Mouse (Mus musculus) CH12.LX (cell line): ENCODE measurements around the gene Gm9970.

Source experiments
- CHD1 ChIP-seq: IDR thresholded peaks from 2 replicates; pipeline ENCODE4 v1.6.1; 2012; ENCODE audit warnings: low read depth, low read length, improper control_type of control experiment, inconsistent platforms
- CTCF ChIP-seq, 2 experiments: IDR thresholded peaks in 1 of 2; conservative IDR thresholded peaks in 1 of 2; 2 replicates each; pipeline ENCODE4 v1.5.1; 2011 to 2012; ENCODE audit warnings: low read depth in 2 of 2, low read length in 2 of 2, improper control_type of control experiment in 1 of 2, inconsistent platforms in 1 of 2, mild to moderate bottlenecking in 1 of 2, moderate library complexity in 1 of 2
- EP300 ChIP-seq: IDR thresholded peaks from 2 replicates; pipeline ENCODE4 v1.6.1; 2011; ENCODE audit warnings: low read length, improper control_type of control experiment
- GABPA ChIP-seq: IDR thresholded peaks from 2 replicates; pipeline ENCODE4 v1.6.1; 2012; ENCODE audit warnings: low read depth, low read length, improper control_type of control experiment, inconsistent platforms; ENCODE audit not compliant: insufficient replicate concordance
- MAX ChIP-seq: IDR thresholded peaks from 2 replicates; pipeline ENCODE4 v1.6.1; 2011; ENCODE audit warnings: low read length, improper control_type of control experiment
- SMC3 ChIP-seq: IDR thresholded peaks from 2 replicates; pipeline ENCODE4 v1.6.1; 2011; ENCODE audit warnings: low read depth, low read length, improper control_type of control experiment

GRCm38 (mm10) chr5:31288225-31288624 lies 47.2 kb upstream of the Gm9970 start:
- TF ChIP-seq CHD1 (no peak), SMC3 (no peak), CTCF (conservative IDR thresholded peaks at IDR 0.05 in 1 of 2, IDR thresholded peaks at IDR 0.05 in 1 of 2; ENCODE audit: low read depth in 2 of 2, low read length in 2 of 2) (no peak), MAX (no peak), GABPA (no peak), EP300 (peak; percentile 48; the same call in 1 of the 2 replicates)
